Mouse (Mus musculus) stomach, postnatal 0 days (tissue): ENCODE measurements around the gene Fkbp1a. TPM values are rescaled to one million over a fixed set of nuclear protein-coding genes. Genes with fewer than 3 reads are reported as not detected.

ENCODE experiments used
- ATAC-seq: fragments of 200-750 bp; cut with Nextera tagmentation; 2 replicates; pipeline ENCODE4 v1.8.0; 2017; ENCODE audit not compliant: low FRiP score, low TSS enrichment
- DNase-seq: peaks from one replicate; pipeline ENCODE4 v3.0.0-alpha.2; 2016; ENCODE audit warnings: low spot score
- H3K27ac ChIP-seq: fragments of 300-500 bp; sonication (generic); replicated peaks from 2 replicates; pipeline ENCODE4 v1.5.1; 2014; ENCODE audit warnings: mild to moderate bottlenecking, control low read depth
- H3K27me3 ChIP-seq: fragments of 300-500 bp; sonication (generic); 2 replicates; pipeline ENCODE4 v1.6.1; 2014; ENCODE audit warnings: low read length; ENCODE audit not compliant: control insufficient read depth, insufficient read depth
- H3K36me3 ChIP-seq: fragments of 300-500 bp; sonication (generic); 2 replicates; pipeline ENCODE4 v1.6.1; 2014; ENCODE audit warnings: low read length, mixed read lengths; ENCODE audit not compliant: control insufficient read depth, insufficient read depth
- H3K4me1 ChIP-seq: fragments of 300-500 bp; sonication (generic); replicated peaks from 2 replicates; pipeline ENCODE4 v1.6.1; 2014; ENCODE audit warnings: antibody characterized with exemption; ENCODE audit not compliant: control insufficient read depth, insufficient read depth
- H3K4me2 ChIP-seq: fragments of 300-500 bp; sonication (generic); replicated peaks from 2 replicates; pipeline ENCODE4 v1.6.1; 2014; ENCODE audit warnings: low read depth, mild to moderate bottlenecking, control low read depth, moderate library complexity
- H3K4me3 ChIP-seq: fragments of 300-500 bp; sonication (generic); 2 replicates; pipeline ENCODE4 v1.5.1; 2014; ENCODE audit warnings: low read depth, low read length, control low read depth
- H3K9ac ChIP-seq: fragments of 300-500 bp; sonication (generic); 2 replicates; pipeline ENCODE4 v1.6.1; 2014; ENCODE audit warnings: mild to moderate bottlenecking, low read length, control low read depth, mixed read lengths
- H3K9me3 ChIP-seq: fragments of 300-500 bp; sonication (generic); 2 replicates; pipeline ENCODE4 v1.6.1; 2016; ENCODE audit warnings: low read length; ENCODE audit not compliant: control insufficient read depth
- CTCF ChIP-seq: IDR thresholded peaks from 2 replicates; pipeline ENCODE4 v1.5.1; 2016; ENCODE audit warnings: antibody characterized with exemption, low read depth, mild to moderate bottlenecking, moderate library complexity
- EP300 ChIP-seq: optimal IDR thresholded peaks from 2 replicates; pipeline ENCODE3; 2016; ENCODE audit warnings: antibody characterized with exemption
- WGBS: fragments of 180-500 bp; shearing (Covaris S2); extraction: QIAGEN DNeasy Blood & Tissue Kit; methylation state at CpG from one replicate; pipeline ENCODE4 v1.1.7; 2014; 5-methylcytosine and 5-hydroxymethylcytosine counted together
- polyA plus RNA-seq: library from polyadenylated mRNA; unstranded; fragments of >200 nt; fragmentation: Nextera tagmentation; extraction: Ambion mirVana; gene quantifications from 2 replicates; pipeline ENCODE4 v1.2.1, GENCODE M21; 2015

Fkbp1a gene
- polyA plus RNA-seq = 325 and 360 TPM in 2 replicates

DNA sequence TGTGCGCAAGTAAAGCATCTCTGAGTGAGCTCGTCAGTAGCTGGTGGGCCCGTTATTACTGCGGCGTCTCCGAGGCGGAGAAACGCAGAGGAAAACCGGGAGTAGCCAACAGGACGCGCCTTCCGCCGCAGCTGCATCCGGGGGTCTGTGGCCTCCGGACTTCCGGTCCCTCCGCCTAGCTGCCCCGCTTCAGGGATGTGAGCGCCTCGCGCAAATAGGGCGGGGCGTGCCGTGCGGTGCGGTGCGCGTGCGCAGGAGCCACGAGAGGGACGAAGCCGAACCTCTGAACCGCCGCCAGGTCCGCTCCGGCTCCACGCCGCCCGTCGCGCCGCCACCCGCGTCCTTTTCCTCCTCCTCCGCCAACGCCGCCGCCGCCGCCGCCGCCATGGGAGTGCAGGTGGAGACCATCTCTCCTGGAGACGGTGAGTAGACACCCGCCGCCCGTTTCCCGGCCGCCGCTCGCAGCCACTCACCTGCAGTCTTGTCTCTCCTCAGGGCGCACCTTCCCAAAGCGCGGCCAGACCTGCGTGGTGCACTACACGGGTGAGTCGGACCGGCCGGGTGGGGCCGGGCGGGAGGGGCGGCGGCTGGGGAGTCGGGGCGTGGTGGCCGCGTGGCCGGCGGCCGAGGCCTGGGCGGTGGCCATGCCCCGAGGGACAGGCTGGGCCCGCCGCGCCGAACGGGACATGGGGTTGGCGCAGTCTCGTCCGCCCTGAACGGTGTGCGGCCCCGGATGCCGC, at the start of gene Fkbp1a:
Gene Fkbp1a, plus strand, starts transcription at position 161 of the 740 bp plus-strand sequence.
- H3K27ac ChIP-seq = peak within 1 kb of the TSS; percentile 98
- no peaks in the 10 kb centered on the region for H3K9me3 ChIP-seq
- H3K4me1 ChIP-seq = peaks cover 7% of the 10 kb centered on the region; the same call in 1 of the 2 replicates
- H3K36me3 ChIP-seq = 0 out of 2 replicates have a peak, but pooled peaks cover 8% of the 10 kb centered on the region
- H3K4me2 ChIP-seq = peak within 1 kb of the TSS; percentile 83
- peak within 1 kb of the TSS; percentile 96 for H3K9ac ChIP-seq
- H3K27me3 ChIP-seq = no peaks in the 10 kb centered on the region
- no peak for TF ChIP-seq EP300
- TF ChIP-seq CTCF = peak; percentile 34; the same call in 1 of the 2 replicates
- peak; percentile 95 for ATAC-seq
- peak; percentile 97 for DNase-seq
- peak within 1 kb of the TSS; percentile 90 for H3K4me3 ChIP-seq
- under 1% methylated on average over 77 of the region's 93 CpGs for WGBS

GRCm38 (mm10) chr2:151494035-151494803, 48.1 kb upstream of the Fkbp1a start, which contains the start of gene Nsfl1c:
Nsfl1c (plus strand) TSS chr2:151494182.
- peak within 1 kb of the TSS; percentile 58; the same call in 1 of the 2 replicates for H3K27ac ChIP-seq
- under 1% methylated on average over 72 of the region's 73 CpGs for WGBS

DNA sequence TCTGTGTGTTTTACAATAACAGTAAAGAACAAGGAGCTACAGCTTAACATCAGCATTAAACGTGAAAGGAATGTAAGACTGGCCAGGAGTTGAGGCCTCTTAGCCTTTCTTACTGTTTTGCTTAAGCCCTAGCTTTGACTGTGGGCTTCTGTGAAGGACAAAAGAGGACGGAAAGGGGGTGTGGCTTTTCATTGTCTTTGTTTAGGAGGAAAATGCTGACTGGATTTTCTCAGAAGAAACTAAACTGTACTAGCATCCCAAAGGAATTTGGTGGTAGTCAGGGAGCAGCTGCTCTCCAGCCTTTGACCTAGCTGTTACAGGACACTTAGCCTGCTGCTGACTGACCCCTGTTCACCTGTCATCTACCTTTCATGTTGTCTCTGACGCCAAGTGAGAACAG, 43.9 kb upstream of the Fkbp1a start:
- no peak for ATAC-seq
- no peaks in the 10 kb centered on the region for H3K9me3 ChIP-seq
- H3K36me3 ChIP-seq = 0 out of 2 replicates have a peak, but pooled peaks cover 6% of the 10 kb centered on the region
- WGBS = 60% methylated on average over 3 of the region's 3 CpGs
- no peak overlapping the region for H3K4me3 ChIP-seq
- no peak overlapping the region for H3K9ac ChIP-seq
- H3K4me1 ChIP-seq = no peaks in the 10 kb centered on the region
- no peak overlapping the region for H3K27ac ChIP-seq
- H3K4me2 ChIP-seq = no peak overlapping the region
- H3K27me3 ChIP-seq = no peaks in the 10 kb centered on the region
- no peak for DNase-seq
- TF ChIP-seq CTCF = no peak
- no peak for TF ChIP-seq EP300

More at GRCm38 (mm10) chr2:151494035-151494803, 48.1 kb upstream of the Fkbp1a start, which contains the start of gene Nsfl1c:
- Histone ChIP-seq H3K27me3 (no peaks in the 10 kb centered on the region), H3K9ac (peak within 1 kb of the TSS; percentile 93), H3K4me1 (no peaks in the 10 kb centered on the region), H3K4me3 (peak within 1 kb of the TSS; percentile 89), H3K4me2 (peak within 1 kb of the TSS; percentile 78), H3K9me3 (no peaks in the 10 kb centered on the region), H3K36me3 (no peaks in the 10 kb centered on the region)
- ATAC-seq (peak; percentile 100), DNase-seq (peak; percentile 94)
- TF ChIP-seq CTCF = peak; percentile 97
- no peak for TF ChIP-seq EP300

GRCm38 (mm10) chr2:151500442-151501007, 41.8 kb upstream of the Fkbp1a start:
- no peak for ATAC-seq
- Histone ChIP-seq H3K4me2 (no peak overlapping the region), H3K27me3 (no peaks in the 10 kb centered on the region), H3K36me3 (peaks cover 14% of the 10 kb centered on the region; the same call in 1 of the 2 replicates), H3K4me1 (no peaks in the 10 kb centered on the region), H3K4me3 (no peak overlapping the region), H3K9me3 (no peaks in the 10 kb centered on the region), H3K9ac (no peak overlapping the region), H3K27ac (no peak overlapping the region)
- WGBS = 87% methylated on average over 6 of the region's 6 CpGs
- no peak for DNase-seq
- TF ChIP-seq CTCF (no peak), EP300 (no peak)

GRCm38 (mm10) chr2:151504226-151504625, 38.1 kb upstream of the Fkbp1a start:
- H3K27me3 ChIP-seq = no peaks in the 10 kb centered on the region
- H3K4me3 ChIP-seq = no peak overlapping the region
- no peaks in the 10 kb centered on the region for H3K9me3 ChIP-seq
- ATAC-seq (no peak), DNase-seq (no peak)
- 87% methylated on average over 4 of the region's 4 CpGs for WGBS
- no peak overlapping the region for H3K9ac ChIP-seq
- TF ChIP-seq EP300 (no peak), CTCF (peak; percentile 51)
- H3K36me3 ChIP-seq = peaks cover 35% of the 10 kb centered on the region
- H3K27ac ChIP-seq = no peak overlapping the region
- no peak overlapping the region for H3K4me2 ChIP-seq
- no peaks in the 10 kb centered on the region for H3K4me1 ChIP-seq
